Mouse (Mus musculus): Measurements from ENCODE around the gene Ccpg1. TPM values are rescaled to one million over a fixed set of nuclear protein-coding genes. Genes with fewer than 3 reads are reported as not detected.
A peak's percentile ranks its signal among the peaks of the same experiment; 100 is the strongest.

The Ccpg1 gene
- total RNA-seq, 2 experiments from 2014 or later = 124 to 128 TPM

GRCm38 (mm10) chr9:72996806-72997205 lies 11.6 kb downstream of the Ccpg1 start:
- Histone ChIP-seq H3K27ac (no peak overlapping the region), H3K4me3 (no peak overlapping the region)
- no peak for DNase-seq (ENCODE audit: extremely low spot score in 1 of 2, low spot score in 2 of 2)
- intact Hi-C loops (cut with DNase I) = no loop called here
- no peak for TF ChIP-seq CTCF (IDR thresholded peaks at IDR 0.05)

GRCm38 (mm10) chr9:73000487-73000886 lies 15.3 kb downstream of the Ccpg1 start:
- H3K27ac ChIP-seq = no peak overlapping the region
- TF ChIP-seq CTCF (IDR thresholded peaks at IDR 0.05) = no peak; the same call in 1 of the 2 replicates
- no peak for DNase-seq (ENCODE audit: extremely low spot score in 1 of 2, low spot score in 2 of 2)
- intact Hi-C loops (cut with DNase I) = no loop called here
- no peak overlapping the region for H3K4me3 ChIP-seq

- DNase-seq (ENCODE audit: extremely low spot score in 1 of 2, low spot score in 2 of 2) = no peak
- H3K27ac ChIP-seq = no peak overlapping the region
- H3K4me3 ChIP-seq = no peak overlapping the region
- intact Hi-C loops (cut with DNase I) = no loop called here
- no peak for TF ChIP-seq CTCF (IDR thresholded peaks at IDR 0.05)
These were observed 16.2 kb downstream of the Ccpg1 start for GRCm38 (mm10) chr9:73001314-73002011.

GRCm38 (mm10) chr9:73002177-73002576 lies 16.9 kb downstream of the Ccpg1 start:
- Histone ChIP-seq H3K4me3 (no peak overlapping the region), H3K27ac (no peak overlapping the region)
- TF ChIP-seq CTCF (IDR thresholded peaks at IDR 0.05) = no peak
- intact Hi-C loops (cut with DNase I) = no loop called here
- no peak for DNase-seq (ENCODE audit: extremely low spot score in 1 of 2, low spot score in 2 of 2)

GRCm38 (mm10) chr9:73004076-73004475 lies 18.8 kb downstream of the Ccpg1 start:
- Histone ChIP-seq H3K4me3 (no peak overlapping the region), H3K27ac (no peak overlapping the region)
- intact Hi-C loops (cut with DNase I) = no loop called here
- TF ChIP-seq CTCF (IDR thresholded peaks at IDR 0.05) = no peak
- DNase-seq (ENCODE audit: extremely low spot score in 1 of 2, low spot score in 2 of 2) = no peak

- no peak overlapping the region for H3K4me3 ChIP-seq
- no peak for TF ChIP-seq CTCF (IDR thresholded peaks at IDR 0.05)
- no peak for DNase-seq (ENCODE audit: extremely low spot score in 1 of 2, low spot score in 2 of 2)
- intact Hi-C loops (cut with DNase I) = no loop called here
- H3K27ac ChIP-seq = no peak overlapping the region
These were observed 19.9 kb downstream of the Ccpg1 start for GRCm38 (mm10) chr9:73005106-73005505.

- no peak for DNase-seq (ENCODE audit: extremely low spot score in 1 of 2, low spot score in 2 of 2)
- Histone ChIP-seq H3K27ac (no peak overlapping the region), H3K4me3 (no peak overlapping the region)
- no peak for TF ChIP-seq CTCF (IDR thresholded peaks at IDR 0.05)
- intact Hi-C loops (cut with DNase I) = no loop called here
These were observed 20.9 kb downstream of the Ccpg1 start for GRCm38 (mm10) chr9:73006175-73006574.

GRCm38 (mm10) chr9:73008384-73008783 lies 23.2 kb downstream of the Ccpg1 start:
- Histone ChIP-seq H3K4me3 (no peak overlapping the region), H3K27ac (no peak overlapping the region)
- DNase-seq (ENCODE audit: extremely low spot score in 1 of 2, low spot score in 2 of 2) = no peak
- no peak for TF ChIP-seq CTCF (IDR thresholded peaks at IDR 0.05)
- intact Hi-C loops (cut with DNase I) = no loop called here

GRCm38 (mm10) chr9:73012629-73013028 lies 27.4 kb downstream of the Ccpg1 start:
- intact Hi-C loops (cut with DNase I) = no loop called here
- DNase-seq (ENCODE audit: extremely low spot score in 1 of 2, low spot score in 2 of 2) = no peak
- H3K27ac ChIP-seq = no peak overlapping the region
- H3K4me3 ChIP-seq = no peak overlapping the region
- TF ChIP-seq CTCF (IDR thresholded peaks at IDR 0.05) = peak; percentile 29

- no peak for TF ChIP-seq CTCF (IDR thresholded peaks at IDR 0.05)
- peak in 1 of 2 experiments; percentile 24 for DNase-seq (ENCODE audit: extremely low spot score in 1 of 2, low spot score in 2 of 2)
- Histone ChIP-seq H3K4me3 (no peak overlapping the region), H3K27ac (no peak overlapping the region)
- intact Hi-C loops (cut with DNase I) = no loop called here
These were observed 29.5 kb downstream of the Ccpg1 start for GRCm38 (mm10) chr9:73014724-73015123.

- Histone ChIP-seq H3K27ac (no peak overlapping the region), H3K4me3 (no peak overlapping the region)
- TF ChIP-seq CTCF (IDR thresholded peaks at IDR 0.05) = no peak
- intact Hi-C loops (cut with DNase I) = no loop called here
- no peak for DNase-seq (ENCODE audit: extremely low spot score in 1 of 2, low spot score in 2 of 2)
These were observed 34.6 kb downstream of the Ccpg1 start for GRCm38 (mm10) chr9:73019841-73020240.

GRCm38 (mm10) chr9:73020566-73021097 lies 35.4 kb downstream of the Ccpg1 start:
- Histone ChIP-seq H3K27ac (no peak overlapping the region), H3K4me3 (no peak overlapping the region)
- intact Hi-C loops (cut with DNase I) = no loop called here
- DNase-seq (ENCODE audit: extremely low spot score in 1 of 2, low spot score in 2 of 2) = no peak
- TF ChIP-seq CTCF (IDR thresholded peaks at IDR 0.05) = no peak

Measured in left cerebral cortex, adult 2 months (tissue).